Mouse (Mus musculus): ENCODE results near the gene Mfap4.
A peak's percentile ranks its signal among the peaks of the same experiment; 100 is the strongest.

Gene Mfap4

GRCm38 (mm10) chr11:61483226-61483845, 1.9 kb upstream of the Mfap4 start:
- no peak for DNase-seq

GRCm38 (mm10) chr11:61484256-61484612, 997 bp upstream of the Mfap4 start:
- no peak for DNase-seq

- no peak for DNase-seq
These were observed 568 bp downstream of the Mfap4 start for GRCm38 (mm10) chr11:61485541-61486457.

- peak in 1 of 2 experiments; percentile 53 for DNase-seq
These were observed 1.4 kb downstream of the Mfap4 start for GRCm38 (mm10) chr11:61486458-61487219.

GRCm38 (mm10) chr11:61487401-61487800, 2.2 kb downstream of the Mfap4 start:
- peak; percentile 81 to 92 for DNase-seq

GRCm38 (mm10) chr11:61487936-61488335, 2.7 kb downstream of the Mfap4 start:
- no peak for DNase-seq

GRCm38 (mm10) chr11:61489085-61489484, 3.9 kb downstream of the Mfap4 start:
- peak in 1 of 2 experiments; percentile 48 for DNase-seq

GRCm38 (mm10) chr11:61489874-61490273, 4.6 kb downstream of the Mfap4 start:
- DNase-seq = peak; percentile 30 to 69

- DNase-seq = no peak
These were observed 5.8 kb downstream of the Mfap4 start for GRCm38 (mm10) chr11:61490944-61491520.

GRCm38 (mm10) chr11:61492749-61493401, 7.6 kb downstream of the Mfap4 start:
- DNase-seq = no peak

- no peak for DNase-seq
These were observed 8.4 kb downstream of the Mfap4 start for GRCm38 (mm10) chr11:61493525-61494128.

GRCm38 (mm10) chr11:61494129-61494997, 9.1 kb downstream of the Mfap4 start, which contains the start of gene Mapk7:
Gene Mapk7, minus strand, starts transcription at chr11:61494406.
- DNase-seq = peak; percentile 99

- no peak for DNase-seq
These were observed 10.3 kb downstream of the Mfap4 start for GRCm38 (mm10) chr11:61495528-61495927.

GRCm38 (mm10) chr11:61497490-61497889, 12.3 kb downstream of the Mfap4 start:
- DNase-seq = no peak

- DNase-seq = peak in 1 of 2 experiments; percentile 43
These were observed 13.7 kb downstream of the Mfap4 start for GRCm38 (mm10) chr11:61498736-61499504.

- no peak for DNase-seq
These were observed 18.7 kb downstream of the Mfap4 start for GRCm38 (mm10) chr11:61503933-61504332.

- peak; percentile 94 to 96 for DNase-seq
These were observed 19.6 kb downstream of the Mfap4 start, which contains the start of gene B9d1 for GRCm38 (mm10) chr11:61504713-61505257. Gene B9d1, plus strand, starts transcription at chr11:61505144.

GRCm38 (mm10) chr11:61514953-61515352, 29.7 kb downstream of the Mfap4 start:
- DNase-seq = peak; percentile 57 to 67

GRCm38 (mm10) chr11:61517971-61518370, 32.7 kb downstream of the Mfap4 start:
- no peak for DNase-seq

- DNase-seq = no peak
These were observed 33.6 kb downstream of the Mfap4 start for GRCm38 (mm10) chr11:61518871-61519270.

Data from lung, postnatal 4 days (tissue).